21 mouse cellular contexts compared by ENCODE assay signal in the genomic region with DNA sequence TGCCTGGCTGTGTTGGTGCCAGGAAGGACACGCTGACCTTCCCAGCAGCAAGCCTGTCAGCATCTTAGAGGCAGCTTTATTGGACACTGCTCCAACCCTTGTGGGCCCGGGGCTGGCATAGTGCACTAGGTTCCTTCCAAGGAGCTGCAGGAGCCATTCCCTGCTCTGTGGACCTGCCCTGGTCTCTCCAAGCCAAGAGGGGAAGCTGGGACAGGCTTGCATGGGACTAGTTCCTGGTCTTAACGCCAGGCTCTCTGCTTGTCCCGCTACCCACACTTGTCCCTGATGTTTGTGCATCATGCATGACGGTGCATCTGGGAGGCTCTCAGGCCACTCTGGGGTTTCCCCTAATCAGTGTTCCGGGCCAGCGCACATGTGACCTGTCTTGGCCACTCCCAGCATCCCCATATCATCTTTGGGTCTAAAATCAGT. TPM values are rescaled to one million over a fixed set of nuclear protein-coding genes. Genes with fewer than 3 reads are reported as not detected.
A peak's percentile ranks its signal among the peaks of the same experiment; 100 is the strongest.
DNase-seq lines count a peak whose midpoint lies in the region; ATAC-seq and TF ChIP-seq lines count a peak whose summit lies in the region.
"Had no signal": no experiment of that assay in that cellular context is flagged by ENCODE, and none has a peak within 500 bp of the region (broad histone marks: within the 10 kb centered on the region; RNA-seq: fewer than 3 reads in every experiment).

No protein-coding gene starts in this region.

- H3K9me3 ChIP-seq in hindbrain, embryonic 15.5 days: no peaks in the 10 kb centered on the region
- H3K9me3 ChIP-seq in hindbrain, embryonic 12.5 days (replicated peaks): no peaks in the 10 kb centered on the region
- H3K9me3 ChIP-seq: embryonic facial prominence, embryonic 12.5 days; forebrain, embryonic 15.5 days; limb, embryonic 10.5 days; liver, embryonic 12.5 days; stomach, embryonic 15.5 days had no signal

- no peak for ATAC-seq in hindbrain, embryonic 15.5 days (ENCODE audit: low FRiP score, low read depth)
- ATAC-seq in hindbrain, embryonic 12.5 days (ENCODE audit: low FRiP score): no peak
- ATAC-seq: forebrain, embryonic 15.5 days; liver, embryonic 12.5 days had no signal

- H3K9ac ChIP-seq in hindbrain, embryonic 15.5 days: no peak overlapping the region
- H3K9ac ChIP-seq in hindbrain, embryonic 12.5 days: no peak overlapping the region
- H3K9ac ChIP-seq: embryonic facial prominence, embryonic 12.5 days; forebrain, embryonic 15.5 days; liver, embryonic 12.5 days; lung, embryonic 14.5 days; stomach, embryonic 15.5 days had no signal

- H3K4me2 ChIP-seq in hindbrain, embryonic 15.5 days: no peak overlapping the region
- H3K4me2 ChIP-seq in hindbrain, embryonic 12.5 days (replicated peaks): no peak overlapping the region
- H3K4me2 ChIP-seq: embryonic facial prominence, embryonic 12.5 days; forebrain, embryonic 15.5 days; heart, embryonic 11.5 days; liver, embryonic 12.5 days; lung, embryonic 14.5 days; midbrain, embryonic 11.5 days; stomach, embryonic 15.5 days had no signal

- no peaks in the 10 kb centered on the region for H3K27me3 ChIP-seq in hindbrain, embryonic 15.5 days
- H3K27me3 ChIP-seq in hindbrain, embryonic 12.5 days: peaks cover 3% of the 10 kb centered on the region; the same call in 1 of the 2 replicates
- H3K27me3 ChIP-seq in splenic B cell, adult 2 months (ENCODE audit: control insufficient read depth, insufficient read depth, low read length, poor library complexity, severe bottlenecking): no peaks in the 10 kb centered on the region
- H3K27me3 ChIP-seq: embryonic facial prominence, embryonic 12.5 days; forebrain, embryonic 15.5 days; stomach, embryonic 15.5 days had no signal

- H3K4me1 ChIP-seq in hindbrain, embryonic 15.5 days (replicated peaks): peaks cover 55% of the 10 kb centered on the region
- H3K4me1 ChIP-seq in hindbrain, embryonic 12.5 days: peaks cover 24% of the 10 kb centered on the region
- H3K4me1 ChIP-seq: liver, embryonic 12.5 days; stomach, embryonic 15.5 days had no signal

- no peak overlapping the region for H3K4me3 ChIP-seq in hindbrain, embryonic 15.5 days
- H3K4me3 ChIP-seq in hindbrain, embryonic 12.5 days: no peak overlapping the region
- no peak overlapping the region for H3K4me3 ChIP-seq in left cerebral cortex, adult 2 months
- H3K4me3 ChIP-seq: embryonic facial prominence, embryonic 12.5 days; forebrain, embryonic 15.5 days; limb, embryonic 10.5 days; liver, embryonic 12.5 days; stomach, embryonic 15.5 days had no signal

- TF ChIP-seq CTCF in left cerebral cortex, adult 2 months (IDR thresholded peaks at IDR 0.05): no peak

- no peaks in the 10 kb centered on the region for H3K36me3 ChIP-seq in hindbrain, embryonic 15.5 days
- H3K36me3 ChIP-seq in hindbrain, embryonic 12.5 days: no peaks in the 10 kb centered on the region
- no peaks in the 10 kb centered on the region for H3K36me3 ChIP-seq in splenic B cell, adult 2 months (ENCODE audit: control insufficient read depth, insufficient read depth, low read length, poor library complexity, severe bottlenecking)
- H3K36me3 ChIP-seq: embryonic facial prominence, embryonic 12.5 days; forebrain, embryonic 15.5 days; limb, embryonic 10.5 days; liver, embryonic 12.5 days; stomach, embryonic 15.5 days had no signal

- no peak for DNase-seq in left cerebral cortex, adult 2 months (ENCODE audit: extremely low spot score in 1 of 2, low spot score in 2 of 2)
- DNase-seq in left cerebral cortex, adult 11 months (ENCODE audit: low spot score): no peak
- peak; percentile 81 to 87 for DNase-seq in cerebellum, postnatal 10 days
- DNase-seq in splenic B cell, adult 2 months (ENCODE audit: low read depth, low spot score): peak; percentile 1
- no peak for DNase-seq in gastrocnemius, adult 8-10 months (ENCODE audit: low spot score in 2 of 2)
- DNase-seq: adrenal gland, adult 2 months; heart, postnatal 14 days; right cerebral cortex, adult 18-20 months; thymus, adult 2 months had no signal

- WGBS in hindbrain, embryonic 15.5 days: 64% methylated on average over 7 of the region's 7 CpGs
- WGBS in hindbrain, embryonic 12.5 days: 58% methylated on average over 7 of the region's 7 CpGs

- H3K27ac ChIP-seq in hindbrain, embryonic 15.5 days (replicated peaks): peak overlapping the region; percentile 9
- H3K27ac ChIP-seq in hindbrain, embryonic 12.5 days: no peak overlapping the region
- H3K27ac ChIP-seq in left cerebral cortex, adult 2 months: peak overlapping the region; percentile 91
- H3K27ac ChIP-seq: embryonic facial prominence, embryonic 12.5 days; forebrain, embryonic 15.5 days; limb, embryonic 10.5 days; liver, embryonic 12.5 days; macrophage; stomach, embryonic 15.5 days had no signal

- intact Hi-C loops in left cerebral cortex, adult 2 months (cut with DNase I): no loop called here

RNA-seq across cellular contexts. Expression of gene Ppp2r2c, which starts 18.6 kb away (rescaled TPM):
- polyA plus RNA-seq in hindbrain, embryonic 15.5 days (2015; fragmentation: Nextera tagmentation; extraction: Ambion mirVana): 63.0 and 72.5 TPM in 2 replicates
- 7.6 and 8.0 TPM in 2 replicates for polyA plus RNA-seq in hindbrain, embryonic 12.5 days (2016; fragmentation: Nextera tagmentation; extraction: Ambion mirVana)
- 100 to 1,000 TPM; 448 to 462 TPM for total RNA-seq in left cerebral cortex, adult 2 months (2021)
- 1 to 10 TPM in 1 of 4 experiments, under 1 TPM in 3; 0.27 to 1.1 (median 0.37) TPM for total RNA-seq in gastrocnemius, adult 8-10 months (2022)
- total RNA-seq: MEL had no signal
- polyA plus RNA-seq: macrophage had no signal

RNA-seq across cellular contexts. Expression of gene Man2b2, which starts 56.4 kb away (rescaled TPM):
- 12.8 and 13.4 TPM in 2 replicates for polyA plus RNA-seq in hindbrain, embryonic 15.5 days (2015; fragmentation: Nextera tagmentation; extraction: Ambion mirVana)
- polyA plus RNA-seq in hindbrain, embryonic 12.5 days (2016; fragmentation: Nextera tagmentation; extraction: Ambion mirVana): 16.1 and 16.7 TPM in 2 replicates
- total RNA-seq in left cerebral cortex, adult 2 months (2021): 10 to 100 TPM; 25.3 to 25.8 TPM
- 1 to 10 TPM; 3.7 to 6.0 (median 5.1) TPM for total RNA-seq in gastrocnemius, adult 8-10 months (2022)

Comparison
In these comparisons a context has a peak if more than half of its experiments do, and no peak if none do; other contexts are left out.
1. DNase-seq: peak in cerebellum, postnatal 10 days (2 of 2) and splenic B cell, adult 2 months (single experiment); none in left cerebral cortex, adult 2 months (0 of 2), left cerebral cortex, adult 11 months (single experiment) and gastrocnemius, adult 8-10 months (0 of 2).
2. RNA of gene Ppp2r2c, which starts 18.6 kb away (total RNA-seq): 448 to 462 TPM in left cerebral cortex, adult 2 months; 0.27 to 1.1 TPM in gastrocnemius, adult 8-10 months; every median in the first group is over 100 times any median in the second.